Comparison of ENCODE assay signal across 12 mouse cellular contexts in the genomic region with DNA sequence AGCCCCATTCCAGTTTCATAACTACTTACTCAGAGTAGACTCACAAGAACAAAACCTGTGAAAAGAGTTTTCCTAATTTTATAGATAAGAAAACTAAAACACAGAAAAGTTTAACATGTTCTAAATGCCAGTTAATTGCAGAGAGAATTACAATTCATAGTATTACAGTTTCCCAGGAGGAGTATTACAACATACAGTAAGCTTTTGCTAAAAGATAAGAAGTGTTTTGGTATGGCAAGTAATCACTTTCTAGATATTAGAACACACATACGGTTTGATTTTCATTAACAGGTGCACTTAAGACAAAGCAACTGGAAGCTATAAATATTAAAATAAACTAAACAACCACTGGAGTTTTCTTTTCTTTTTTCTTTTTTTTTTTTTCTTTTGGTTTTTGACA. TPM values are rescaled to one million over a fixed set of nuclear protein-coding genes. Genes with fewer than 3 reads are reported as not detected.
DNase-seq lines count a peak whose midpoint lies in the region; ATAC-seq and TF ChIP-seq lines count a peak whose summit lies in the region.
"Had no signal": no experiment of that assay in that cellular context is flagged by ENCODE, and none has a peak within 500 bp of the region (broad histone marks: within the 10 kb centered on the region; RNA-seq: fewer than 3 reads in every experiment).

No protein-coding gene starts in this region.

- no peaks in the 10 kb centered on the region for H3K9me3 ChIP-seq in hindbrain, embryonic 10.5 days
- H3K9me3 ChIP-seq in hindbrain, embryonic 11.5 days (ENCODE audit: control insufficient read depth, low read length): no peaks in the 10 kb centered on the region
- H3K9me3 ChIP-seq in E14TG2a.4 (ENCODE audit: low read length): no peaks in the 10 kb centered on the region
- H3K9me3 ChIP-seq in hindbrain, embryonic 12.5 days (replicated peaks): no peaks in the 10 kb centered on the region
- H3K9me3 ChIP-seq in midbrain, embryonic 11.5 days (ENCODE audit: control insufficient read depth, low read length): no peaks in the 10 kb centered on the region

- ATAC-seq in hindbrain, embryonic 11.5 days (ENCODE audit: low FRiP score): no peak
- no peak for ATAC-seq in hindbrain, embryonic 12.5 days (ENCODE audit: low FRiP score)
- ATAC-seq in midbrain, embryonic 11.5 days (ENCODE audit: low FRiP score): no peak
- ATAC-seq in erythroblast, adult 5-6 weeks (replicated peaks; ENCODE audit: low FRiP score, poor library complexity, severe bottlenecking): no peak

- no peak overlapping the region for H3K9ac ChIP-seq in hindbrain, embryonic 11.5 days (ENCODE audit: low read depth, low read length)
- H3K9ac ChIP-seq in hindbrain, embryonic 12.5 days: no peak overlapping the region
- no peak overlapping the region for H3K9ac ChIP-seq in midbrain, embryonic 11.5 days (ENCODE audit: low read length)

- H3K27ac ChIP-seq in hindbrain, embryonic 10.5 days: no peak overlapping the region
- no peak overlapping the region for H3K27ac ChIP-seq in hindbrain, embryonic 11.5 days (ENCODE audit: low read depth, low read length)
- no peak overlapping the region for H3K27ac ChIP-seq in hindbrain, embryonic 12.5 days
- no peak overlapping the region for H3K27ac ChIP-seq in midbrain, embryonic 11.5 days (ENCODE audit: low read depth, low read length)

- peaks cover 21% of the 10 kb centered on the region for H3K4me1 ChIP-seq in hindbrain, embryonic 10.5 days (replicated peaks)
- no peaks in the 10 kb centered on the region for H3K4me1 ChIP-seq in hindbrain, embryonic 11.5 days (replicated peaks; ENCODE audit: control insufficient read depth, insufficient read depth, low read length)
- peaks cover 58% of the 10 kb centered on the region for H3K4me1 ChIP-seq in E14TG2a.4 (replicated peaks; ENCODE audit: low read depth, low read length)
- peaks cover 13% of the 10 kb centered on the region for H3K4me1 ChIP-seq in hindbrain, embryonic 12.5 days
- peaks cover 9% of the 10 kb centered on the region; the same call in 1 of the 2 replicates for H3K4me1 ChIP-seq in midbrain, embryonic 11.5 days (ENCODE audit: control insufficient read depth, insufficient read depth, low read length)

- 84% methylated on average over 1 of the region's 1 CpGs for WGBS in hindbrain, embryonic 10.5 days
- 84% methylated on average over 1 of the region's 1 CpGs for WGBS in hindbrain, embryonic 11.5 days
- 98% methylated on average over 1 of the region's 1 CpGs for WGBS in hindbrain, embryonic 12.5 days
- WGBS in midbrain, embryonic 11.5 days: 80% methylated on average over 1 of the region's 1 CpGs

- peak overlapping the region; percentile 97; the same call in 1 of the 2 replicates for H3K4me3 ChIP-seq in hindbrain, embryonic 10.5 days
- H3K4me3 ChIP-seq in hindbrain, embryonic 11.5 days (ENCODE audit: low read depth, low read length): no peak overlapping the region
- peak overlapping the region; percentile 96 for H3K4me3 ChIP-seq in E14TG2a.4 (replicated peaks; ENCODE audit: low read length)
- H3K4me3 ChIP-seq in hindbrain, embryonic 12.5 days: no peak overlapping the region
- H3K4me3 ChIP-seq in midbrain, embryonic 11.5 days (ENCODE audit: low read depth, low read length): no peak overlapping the region

- H3K4me2 ChIP-seq in hindbrain, embryonic 11.5 days (replicated peaks; ENCODE audit: low read depth, low read length): no peak overlapping the region
- H3K4me2 ChIP-seq in hindbrain, embryonic 12.5 days (replicated peaks): 0 out of 2 replicates have a peak overlapping the region, but pooled peaks have one; percentile 87
- peak overlapping the region; percentile 88; the same call in 1 of the 2 replicates for H3K4me2 ChIP-seq in midbrain, embryonic 11.5 days

- TF ChIP-seq CTCF in E14TG2a.4 (conservative IDR thresholded peaks at IDR 0.05; ENCODE audit: low read length): no peak

- no peaks in the 10 kb centered on the region for H3K27me3 ChIP-seq in hindbrain, embryonic 10.5 days (ENCODE audit: insufficient read depth, poor library complexity, severe bottlenecking)
- H3K27me3 ChIP-seq in hindbrain, embryonic 11.5 days (ENCODE audit: control insufficient read depth, insufficient read depth, low read length): no peaks in the 10 kb centered on the region
- no peaks in the 10 kb centered on the region for H3K27me3 ChIP-seq in E14TG2a.4 (ENCODE audit: insufficient read depth, low read length)
- no peaks in the 10 kb centered on the region for H3K27me3 ChIP-seq in hindbrain, embryonic 12.5 days
- no peaks in the 10 kb centered on the region for H3K27me3 ChIP-seq in midbrain, embryonic 11.5 days (ENCODE audit: control insufficient read depth, insufficient read depth, low read length)

- H3K36me3 ChIP-seq in hindbrain, embryonic 10.5 days: peaks cover 21% of the 10 kb centered on the region
- H3K36me3 ChIP-seq in hindbrain, embryonic 11.5 days (ENCODE audit: control insufficient read depth, insufficient read depth, low read length): no peaks in the 10 kb centered on the region
- peaks cover 25% of the 10 kb centered on the region for H3K36me3 ChIP-seq in E14TG2a.4 (ENCODE audit: insufficient read depth, low read length)
- no peaks in the 10 kb centered on the region for H3K36me3 ChIP-seq in hindbrain, embryonic 12.5 days
- H3K36me3 ChIP-seq in midbrain, embryonic 11.5 days (ENCODE audit: control insufficient read depth, insufficient read depth, low read length): no peaks in the 10 kb centered on the region

- no peak for DNase-seq in hindbrain, embryonic 10.5 days (ENCODE audit: low spot score)
- DNase-seq in hindbrain, embryonic 11.5 days (ENCODE audit: low spot score): no peak
- no peak for DNase-seq in midbrain, embryonic 11.5 days (ENCODE audit: low spot score, missing footprints)
- no peak for DNase-seq in embryo, embryonic 10.5 days (ENCODE audit: low spot score)
- no peak for DNase-seq in ovary, postnatal 36 days (ENCODE audit: low spot score)
- DNase-seq: adrenal gland, postnatal 14 days; cerebellum, adult 9-10 months; kidney, adult 9 months; thymus, postnatal 4 days had no signal

RNA-seq across cellular contexts. Expression of a gene that starts 3.1 kb away (rescaled TPM):
- polyA plus RNA-seq in hindbrain, embryonic 10.5 days (2016; fragmentation: Nextera tagmentation; extraction: Ambion mirVana): 10.7 and 16.0 TPM in 2 replicates
- polyA plus RNA-seq in hindbrain, embryonic 11.5 days (2014; fragmentation: Nextera tagmentation; extraction: Ambion mirVana): 13.6 and 13.7 TPM in 2 replicates
- 10.5 and 10.7 TPM in 2 replicates for polyA plus RNA-seq in hindbrain, embryonic 12.5 days (2016; fragmentation: Nextera tagmentation; extraction: Ambion mirVana)
- polyA plus RNA-seq in midbrain, embryonic 11.5 days (2014; fragmentation: Nextera tagmentation; extraction: Ambion mirVana): 15.4 and 15.9 TPM in 2 replicates
- total RNA-seq in erythroblast, adult 5-6 weeks (2015; ENCODE audit: low replicate concordance): 0.38 and 2.5 TPM in 2 replicates
- 1.1 TPM in 2 replicates for total RNA-seq in erythroblast, adult 5-6 weeks (2017; ENCODE audit: low replicate concordance)

RNA-seq across cellular contexts. Expression of a gene that starts 3.1 kb away (rescaled TPM):
- polyA plus RNA-seq in hindbrain, embryonic 10.5 days (2016; fragmentation: Nextera tagmentation; extraction: Ambion mirVana): 127 and 131 TPM in 2 replicates
- 170 and 189 TPM in 2 replicates for polyA plus RNA-seq in hindbrain, embryonic 11.5 days (2014; fragmentation: Nextera tagmentation; extraction: Ambion mirVana)
- polyA plus RNA-seq in hindbrain, embryonic 12.5 days (2016; fragmentation: Nextera tagmentation; extraction: Ambion mirVana): 200 and 201 TPM in 2 replicates
- 176 and 183 TPM in 2 replicates for polyA plus RNA-seq in midbrain, embryonic 11.5 days (2014; fragmentation: Nextera tagmentation; extraction: Ambion mirVana)
- total RNA-seq in erythroblast, adult 5-6 weeks (2015; ENCODE audit: low replicate concordance): 149 and 283 TPM in 2 replicates
- total RNA-seq in erythroblast, adult 5-6 weeks (2017; ENCODE audit: low replicate concordance): 146 and 152 TPM in 2 replicates

Comparison
In these comparisons a context has a peak if more than half of its experiments do, and no peak if none do; other contexts are left out.
1. H3K4me3 ChIP-seq: peak in hindbrain, embryonic 10.5 days (single experiment) and E14TG2a.4 (single experiment); none in hindbrain, embryonic 11.5 days (single experiment), hindbrain, embryonic 12.5 days (single experiment) and midbrain, embryonic 11.5 days (single experiment).